Mouse (Mus musculus): ENCODE results near the gene Zeb2. TPM values are rescaled to one million over a fixed set of nuclear protein-coding genes. Genes with fewer than 3 reads are reported as not detected.

Gene Zeb2
- polyA plus RNA-seq (2012; ENCODE audit: low replicate concordance): 7.0 and 7.3 TPM in 2 replicates

GRCm38 (mm10) chr2:45117087-45117561 is at the start of gene Zeb2:
Zeb2 (minus strand) TSS chr2:45117395.

Other genes starting within 250 kb of the Zeb2 start
- gene Gtdc1, start 189.7 kb downstream of the Zeb2 start, polyA plus RNA-seq (2012; ENCODE audit: low replicate concordance): 2.2 and 2.8 TPM in 2 replicates